In genomic region chr6:137166843-137167242, GRCm38 (mm10) we compare ENCODE assay signal across 26 mouse cellular contexts. TPM values are rescaled to one million over a fixed set of nuclear protein-coding genes. Genes with fewer than 3 reads are reported as not detected.
DNase-seq lines count a peak whose midpoint lies in the region; ATAC-seq and TF ChIP-seq lines count a peak whose summit lies in the region.
"Had no signal": no experiment of that assay in that cellular context is flagged by ENCODE, and none has a peak within 500 bp of the region (broad histone marks: within the 10 kb centered on the region; RNA-seq: fewer than 3 reads in every experiment).

No protein-coding gene starts in this region.

- H3K36me3 ChIP-seq in stomach, embryonic 14.5 days (ENCODE audit: control insufficient read depth, insufficient read depth, low read length): peaks cover 3% of the 10 kb centered on the region; the same call in 1 of the 2 replicates
- H3K36me3 ChIP-seq in stomach, postnatal 0 days (ENCODE audit: control insufficient read depth, insufficient read depth, low read length): no peaks in the 10 kb centered on the region; the same call in 1 of the 2 replicates
- H3K36me3 ChIP-seq: embryonic facial prominence, embryonic 12.5 days; heart, embryonic 12.5 days had no signal

- WGBS in stomach, embryonic 14.5 days: 16% methylated on average over 4 of the region's 4 CpGs
- 35% methylated on average over 4 of the region's 4 CpGs for WGBS in stomach, postnatal 0 days
- 44% methylated on average over 4 of the region's 4 CpGs for WGBS in cerebellum, adult 2 months

- no peaks in the 10 kb centered on the region for H3K27me3 ChIP-seq in stomach, embryonic 14.5 days (ENCODE audit: control insufficient read depth, insufficient read depth, low read length)
- H3K27me3 ChIP-seq in stomach, postnatal 0 days (ENCODE audit: control insufficient read depth, insufficient read depth, low read length): no peaks in the 10 kb centered on the region
- H3K27me3 ChIP-seq in cerebellum, adult 2 months (ENCODE audit: control insufficient read depth, insufficient read depth, low read length): no peaks in the 10 kb centered on the region

- intact Hi-C loops in heart, postnatal 14 days (cut with DNase I): loop anchor here (5.0 kb wide), 2 partner anchors 115 to 170 kb away; no protein-coding TSS in a partner anchor

- H3K4me2 ChIP-seq in stomach, embryonic 14.5 days (replicated peaks; ENCODE audit: low read depth, low read length): peak overlapping the region; percentile 71; the same call in 1 of the 2 replicates
- no peak overlapping the region; the same call in 1 of the 2 replicates for H3K4me2 ChIP-seq in stomach, postnatal 0 days (replicated peaks; ENCODE audit: low read depth)
- H3K4me2 ChIP-seq: embryonic facial prominence, embryonic 12.5 days; heart, embryonic 12.5 days; liver, embryonic 11.5 days; midbrain, embryonic 11.5 days had no signal

- H3K4me3 ChIP-seq in stomach, embryonic 14.5 days (ENCODE audit: low read depth, low read length): no peak overlapping the region
- no peak overlapping the region for H3K4me3 ChIP-seq in stomach, postnatal 0 days (ENCODE audit: low read depth, low read length)
- no peak overlapping the region for H3K4me3 ChIP-seq in cerebellum, adult 2 months (replicated peaks; ENCODE audit: insufficient read depth, low read depth, low read length)
- H3K4me3 ChIP-seq: embryonic facial prominence, embryonic 12.5 days; heart, embryonic 12.5 days had no signal

- TF ChIP-seq EP300 in stomach, postnatal 0 days (optimal IDR thresholded peaks at IDR 0.05): no peak

- H3K9me3 ChIP-seq in stomach, embryonic 14.5 days (ENCODE audit: control insufficient read depth, low read depth, low read length): no peaks in the 10 kb centered on the region
- H3K9me3 ChIP-seq in stomach, postnatal 0 days (ENCODE audit: control insufficient read depth, low read length): no peaks in the 10 kb centered on the region
- H3K9me3 ChIP-seq: embryonic facial prominence, embryonic 12.5 days; heart, embryonic 12.5 days had no signal

- no peak overlapping the region for H3K27ac ChIP-seq in stomach, embryonic 14.5 days (ENCODE audit: low read length)
- H3K27ac ChIP-seq in stomach, postnatal 0 days (replicated peaks): no peak overlapping the region
- H3K27ac ChIP-seq in cerebellum, adult 2 months (ENCODE audit: insufficient read depth, low read length): no peak overlapping the region
- H3K27ac ChIP-seq: embryonic facial prominence, embryonic 12.5 days; hindbrain, postnatal 0 days had no signal

- peaks cover 8% of the 10 kb centered on the region for H3K4me1 ChIP-seq in stomach, embryonic 14.5 days (ENCODE audit: control insufficient read depth, insufficient read depth, low read length)
- H3K4me1 ChIP-seq in stomach, postnatal 0 days (replicated peaks; ENCODE audit: control insufficient read depth, insufficient read depth): no peaks in the 10 kb centered on the region; the same call in 1 of the 2 replicates
- no peaks in the 10 kb centered on the region; the same call in 1 of the 2 replicates for H3K4me1 ChIP-seq in cerebellum, adult 2 months (ENCODE audit: control insufficient read depth, insufficient read depth, low read length)

- no peak for TF ChIP-seq POLR2A in cerebellum, adult 2 months (IDR thresholded peaks at IDR 0.05; ENCODE audit: borderline replicate concordance, insufficient read depth, low read length)

- no peak overlapping the region for H3K9ac ChIP-seq in stomach, embryonic 14.5 days (replicated peaks; ENCODE audit: low read depth, low read length)
- H3K9ac ChIP-seq in stomach, postnatal 0 days (ENCODE audit: low read length): no peak overlapping the region
- H3K9ac ChIP-seq: embryonic facial prominence, embryonic 12.5 days; heart, embryonic 12.5 days; liver, postnatal 0 days had no signal

- DNase-seq in adrenal gland, adult 2 months: peak; percentile 18
- no peak for DNase-seq in adrenal gland, adult 18-20 months (ENCODE audit: low spot score in 2 of 2)
- DNase-seq in heart, adult 11 months: peak; percentile 70
- no peak for DNase-seq in heart, postnatal 14 days
- no peak for DNase-seq in stomach, postnatal 0 days (ENCODE audit: low spot score)
- no peak for DNase-seq in cerebellum, adult 2 months
- DNase-seq: adrenal gland, postnatal 25 days; cerebellum, adult 11 months; cerebellum, postnatal 25 days; gastrocnemius, postnatal 14 days; heart, adult 18-20 months; heart, postnatal 10 days; kidney, adult 8-10 months; kidney, postnatal 14 days; left cerebral cortex, postnatal 4 days; liver, postnatal 0 days; lung, postnatal 14 days; right cerebral cortex, adult 18-20 months had no signal

- ATAC-seq in stomach, embryonic 14.5 days (ENCODE audit: insufficient number of reproducible peaks, insufficient read depth, low FRiP score, low read depth): no peak
- ATAC-seq in stomach, postnatal 0 days (ENCODE audit: low FRiP score, low TSS enrichment): no peak
- ATAC-seq in cerebellum, adult (ENCODE audit: insufficient number of reproducible peaks, low FRiP score, low TSS enrichment): no peak
- ATAC-seq: hindbrain, postnatal 0 days; liver, postnatal 0 days had no signal

- TF ChIP-seq CTCF in stomach, postnatal 0 days (IDR thresholded peaks at IDR 0.05; ENCODE audit: low read depth): no peak
- no peak for TF ChIP-seq CTCF in cerebellum, adult 2 months (IDR thresholded peaks at IDR 0.05; ENCODE audit: borderline replicate concordance, insufficient read depth, low read depth, low read length)

RNA-seq across cellular contexts. Expression of gene Rerg, which starts 3.5 kb away (rescaled TPM):
- total RNA-seq in adrenal gland, adult 2 months (2021): 100 to 1,000 TPM in 1 of 2 experiments, 10 to 100 TPM in 1; 92.5 to 190 TPM
- 180 and 195 TPM in 2 replicates for polyA plus RNA-seq in adrenal gland, adult 2 months (2012; rRNA removed)
- 100 to 1,000 TPM in 1 of 2 experiments, 10 to 100 TPM in 1; 96.0 to 106 TPM for total RNA-seq in adrenal gland, adult 18-20 months (2021)
- 1 to 10 TPM; 7.4 to 7.5 TPM for total RNA-seq in heart, postnatal 14 days (2021)
- 32.6 and 36.5 TPM in 2 replicates for polyA plus RNA-seq in stomach, embryonic 14.5 days (2014; fragmentation: Nextera tagmentation; extraction: Ambion mirVana)
- 22.5 and 23.9 TPM in 2 replicates for polyA plus RNA-seq in stomach, postnatal 0 days (2015; fragmentation: Nextera tagmentation; extraction: Ambion mirVana)
- polyA plus RNA-seq in cerebellum, adult 2 months (2012; rRNA removed): 7.0 and 9.2 TPM in 2 replicates
- total RNA-seq: megakaryocyte progenitor cell, adult 5-6 weeks had no signal

Comparison
In these comparisons a context has a peak if more than half of its experiments do, and no peak if none do; other contexts are left out.
1. DNase-seq: peak in adrenal gland, adult 2 months (single experiment) and heart, adult 11 months (single experiment); none in adrenal gland, adult 18-20 months (0 of 2), heart, postnatal 14 days (0 of 2), stomach, postnatal 0 days (single experiment) and cerebellum, adult 2 months (0 of 2).